Mouse (Mus musculus) gastrocnemius, adult 8-10 months (tissue): ENCODE results near the gene Noxred1. TPM values are rescaled to one million over a fixed set of nuclear protein-coding genes. Genes with fewer than 3 reads are reported as not detected.
A peak's percentile ranks its signal among the peaks of the same experiment; 100 is the strongest.
"Not testable (repeated sequence)": the region's sequence is repeated elsewhere in the genome, so short reads cannot be mapped to it uniquely, and the experiment has no call there.

Experiments used
- DNase-seq, 2 experiments: peaks; one replicate each; pipeline ENCODE4 v3.0.0; 2022; ENCODE audit warnings: low spot score in 2 of 2
- total RNA-seq, 4 experiments: library from RNA; stranded (reverse); gene quantifications; 2 replicates each; pipeline ENCODE4 v1.2.4; 2022

Noxred1 gene
- total RNA-seq, 4 experiments from 2014 or later = 0.29 to 0.56 (median 0.38) TPM

DNA sequence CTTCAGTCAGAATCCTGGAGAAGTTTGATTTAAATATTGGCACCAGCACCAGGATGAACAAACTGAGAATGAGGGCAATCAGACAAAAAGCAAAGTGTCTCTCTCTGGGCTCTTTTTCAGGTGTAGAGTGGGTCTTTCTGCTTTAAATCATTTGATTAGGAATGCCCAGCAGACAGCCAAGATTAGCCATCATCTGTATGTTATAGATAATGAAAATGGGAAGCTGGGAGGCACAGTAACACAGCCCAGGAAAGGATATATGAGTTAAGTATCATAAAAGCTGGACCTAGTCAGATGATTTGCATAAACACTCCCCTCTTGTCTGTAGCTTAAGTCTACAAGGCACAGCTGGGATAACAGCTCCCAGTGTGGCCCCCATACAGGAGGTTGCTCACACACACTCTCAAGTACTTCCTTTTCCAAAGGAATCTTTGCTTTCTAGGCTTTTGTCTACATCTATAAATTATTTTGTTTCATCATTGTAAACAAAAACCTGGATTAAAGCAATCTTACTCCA is 8.1 kb downstream of the Noxred1 start:
- no peak for DNase-seq

DNA sequence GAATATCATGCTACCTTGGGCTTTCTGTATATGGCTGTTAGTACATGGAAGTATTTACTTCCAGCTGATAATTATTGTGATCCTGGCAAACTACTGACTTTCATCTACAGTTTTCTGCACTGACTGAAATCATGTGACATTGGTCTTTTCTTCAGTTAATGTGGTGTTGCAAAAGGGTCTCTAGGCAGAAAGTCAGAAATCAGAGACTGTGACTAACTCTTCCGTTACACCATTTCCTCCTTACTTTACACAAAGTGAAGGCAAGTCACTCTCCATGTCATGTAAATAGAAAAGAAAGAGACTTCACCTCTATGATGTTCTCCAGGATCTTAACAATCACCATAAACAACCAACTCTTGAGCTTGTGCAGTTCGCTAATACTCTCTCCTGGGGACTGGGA is 8.9 kb downstream of the Noxred1 start:
- no peak for DNase-seq

DNA sequence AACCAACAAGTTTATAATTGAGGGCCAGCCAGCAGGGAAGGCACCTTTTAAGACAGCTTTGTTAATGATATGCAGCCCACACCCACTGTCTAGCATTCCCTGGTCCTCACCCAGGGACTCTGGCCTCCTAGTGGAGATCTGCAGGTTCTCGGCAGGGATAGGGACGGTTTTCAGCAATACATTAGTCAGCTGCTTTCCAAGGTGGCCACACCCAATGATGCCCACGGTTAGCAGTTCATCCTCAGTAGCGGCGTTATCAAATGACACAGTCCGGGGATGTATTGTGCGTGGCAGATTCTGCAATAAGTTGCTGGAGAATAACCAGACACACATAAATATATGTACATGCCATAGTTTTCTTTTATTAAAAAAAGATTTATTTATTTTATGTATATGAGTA is 11.7 kb downstream of the Noxred1 start:
- DNase-seq = no peak

DNA sequence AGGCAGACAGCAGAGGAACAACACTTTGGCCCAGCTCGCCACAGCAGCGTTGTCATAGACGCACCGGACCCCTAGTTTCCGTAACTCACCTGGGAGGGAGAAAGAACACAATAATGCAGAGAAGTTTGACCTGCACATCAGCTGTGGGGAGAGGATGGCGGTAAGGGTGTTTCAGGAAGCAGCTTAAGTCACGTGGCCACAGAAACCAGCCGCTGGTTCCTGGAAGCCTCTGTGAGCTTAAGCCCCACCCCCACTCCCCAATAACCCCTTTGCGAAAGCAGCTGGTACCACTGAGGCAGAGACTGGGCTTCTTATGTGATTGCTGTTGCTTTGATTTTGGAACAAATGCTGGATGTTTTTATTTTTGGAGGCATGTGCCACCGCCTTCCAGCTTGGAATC is 13.6 kb downstream of the Noxred1 start:
- no peak for DNase-seq

DNA sequence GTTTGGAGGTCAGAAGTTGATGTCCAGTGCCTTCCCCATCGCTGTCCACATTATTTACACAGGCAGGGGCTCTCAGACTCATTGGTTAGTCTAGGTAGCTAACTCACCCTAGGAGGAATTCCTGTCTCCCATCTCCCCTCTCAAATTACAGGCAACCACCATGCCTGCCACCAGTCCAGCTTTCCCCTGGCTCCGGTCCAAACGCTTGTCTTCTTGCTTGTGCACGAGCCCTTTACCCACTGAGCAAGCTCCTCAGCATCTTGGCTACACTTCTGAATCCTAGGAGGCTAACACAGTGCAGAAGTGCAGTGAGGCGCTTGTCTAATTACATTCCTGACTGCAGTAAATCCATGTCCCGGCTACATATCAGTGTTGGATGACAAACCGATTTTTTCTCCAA is 19.2 kb downstream of the Noxred1 start:
- no peak for DNase-seq

DNA sequence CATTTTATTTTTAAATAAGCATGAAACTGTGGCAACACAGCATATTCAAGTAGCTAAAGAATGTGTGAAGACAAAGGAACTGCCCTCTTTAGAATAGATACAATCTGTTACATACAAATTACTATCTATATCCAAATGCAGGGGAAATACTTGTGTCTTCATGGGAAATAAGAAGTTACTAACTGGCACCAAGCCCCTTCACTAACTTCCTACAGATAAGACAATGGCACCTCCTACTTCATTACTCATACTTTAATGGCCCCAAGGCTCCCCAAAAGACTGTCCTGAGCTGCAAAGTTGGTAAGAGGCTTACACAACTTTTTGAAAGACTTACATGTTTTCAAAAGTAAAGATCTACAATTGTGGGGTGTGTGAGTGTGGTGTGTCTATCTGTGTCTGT is 20.9 kb downstream of the Noxred1 start:
- no peak for DNase-seq

DNA sequence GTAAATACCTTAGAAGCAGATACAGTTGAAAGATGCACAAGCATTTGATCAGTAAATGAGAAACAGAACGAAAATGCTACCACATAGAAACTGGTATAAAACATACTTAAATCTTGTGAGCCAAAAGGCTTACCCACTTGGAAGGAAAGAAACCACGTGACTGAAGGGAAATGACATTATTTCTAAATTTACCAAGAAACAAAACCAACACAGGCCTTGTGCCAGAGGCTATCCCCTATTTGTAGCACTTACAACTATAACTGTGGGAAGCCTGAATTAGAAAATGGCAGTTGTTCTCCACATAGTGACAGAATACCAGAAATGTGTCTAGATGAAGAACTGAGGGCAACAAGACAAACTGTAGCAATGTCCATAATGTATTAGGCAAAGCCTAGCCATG is 22.5 kb downstream of the Noxred1 start:
- DNase-seq = no peak

DNA sequence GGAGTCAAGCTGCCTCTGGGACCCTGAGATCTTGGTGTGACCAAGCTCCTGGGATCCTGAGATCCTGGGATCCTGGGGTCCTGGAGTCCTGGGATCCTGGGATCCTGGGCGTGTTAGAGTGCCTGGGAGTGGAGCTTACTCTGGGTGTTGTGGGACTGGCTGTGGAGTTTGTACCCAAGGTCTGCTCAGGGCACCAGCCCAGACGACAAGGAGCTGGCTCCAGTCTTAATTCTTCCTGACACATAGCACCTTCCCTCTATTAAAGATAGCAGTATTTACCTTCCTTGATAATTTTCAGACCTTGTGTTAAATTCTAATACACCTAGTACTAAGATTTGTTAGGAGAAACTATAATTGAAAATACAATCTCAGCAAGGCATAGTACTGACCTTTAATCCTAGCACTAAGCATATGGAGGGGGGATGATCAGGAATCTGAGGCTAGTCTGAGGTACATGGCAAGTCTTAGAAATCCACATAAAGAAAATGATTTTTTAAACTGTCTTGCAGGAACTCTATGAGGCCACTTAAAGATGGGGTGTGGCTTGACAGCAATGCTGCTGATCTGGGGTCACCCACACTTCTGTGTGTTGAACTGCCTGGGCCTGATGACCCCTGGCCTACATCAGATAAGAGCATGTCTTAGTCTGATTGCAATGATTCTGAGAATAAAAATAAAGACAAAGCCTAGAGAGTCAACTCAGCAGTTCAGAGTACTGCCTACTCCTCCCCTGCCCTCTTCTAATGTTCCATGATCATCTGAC is 25.5 kb downstream of the Noxred1 start:
- DNase-seq = no peak

DNA sequence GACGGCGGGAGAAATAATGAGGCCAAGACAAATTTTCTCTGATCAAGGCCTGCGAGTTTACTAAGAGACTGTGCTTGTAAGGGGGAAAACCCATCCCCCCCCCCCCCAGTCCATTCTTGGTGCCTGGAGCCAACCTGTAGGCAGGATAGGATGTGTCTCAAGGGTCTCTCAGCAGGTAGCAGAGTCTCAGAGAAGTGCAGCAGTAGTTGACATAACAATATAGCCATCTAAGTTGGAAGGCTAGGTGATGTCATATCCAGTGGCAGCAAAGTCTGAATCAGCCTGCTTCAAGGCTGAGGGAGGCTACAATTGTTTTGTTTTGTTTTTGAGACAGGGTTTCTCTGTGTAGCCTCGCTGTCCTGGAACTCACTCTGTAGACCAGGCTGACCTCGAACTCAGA is 32.7 kb downstream of the Noxred1 start:
- not testable (repeated sequence) for DNase-seq

DNA sequence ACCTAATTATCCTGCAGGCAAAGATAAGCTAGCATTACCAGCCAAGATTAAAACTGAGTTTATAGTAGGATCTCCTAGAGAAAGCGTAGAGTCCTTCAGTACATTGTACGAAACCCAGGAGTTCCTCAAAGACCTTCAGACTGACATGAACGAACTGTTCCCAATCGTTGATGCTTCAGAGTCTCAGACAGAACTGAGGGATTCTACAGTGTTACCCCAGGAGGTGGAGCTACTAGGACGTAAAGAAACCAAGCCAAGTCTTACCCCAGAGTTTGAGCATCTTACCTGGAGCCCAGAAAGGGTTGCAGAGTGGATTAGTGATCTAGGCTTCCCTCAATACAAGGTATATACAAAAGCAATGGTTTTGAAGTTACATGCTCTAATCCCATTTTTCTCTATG is 36.8 kb downstream of the Noxred1 start:
- DNase-seq = no peak

DNA sequence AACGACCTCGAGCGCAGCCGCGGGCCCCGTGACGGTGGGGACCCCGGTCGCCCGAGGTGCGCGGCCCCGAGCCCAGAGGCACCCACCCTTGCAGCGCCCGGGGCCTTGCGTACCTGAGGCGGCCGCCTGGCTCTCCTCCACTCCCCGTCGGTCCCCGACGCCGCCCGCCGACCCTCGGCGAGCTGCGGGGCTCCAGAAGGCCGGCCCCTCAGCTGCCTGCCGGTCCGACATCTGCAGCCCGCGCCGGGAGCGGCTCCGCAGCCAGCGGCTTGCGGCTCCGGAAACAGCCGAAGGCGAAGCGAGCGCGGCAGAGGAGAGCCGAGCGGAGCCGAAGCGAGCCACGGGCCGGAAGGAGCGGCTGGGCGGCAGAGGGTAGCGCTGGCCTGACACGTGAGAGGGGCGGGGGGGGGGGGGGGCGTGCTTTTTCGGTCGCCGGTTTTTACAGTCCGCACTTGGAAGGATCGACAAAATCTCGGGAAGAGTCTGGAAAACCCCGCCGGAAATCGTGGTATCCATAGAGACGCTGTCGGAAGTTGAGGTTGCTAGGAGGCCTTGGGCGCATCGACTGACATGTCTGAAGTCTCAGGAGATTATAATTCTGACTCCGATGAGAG is 38.5 kb downstream of the Noxred1 start, which contains the start of gene Tmed8:
Tmed8 (minus strand) TSS at position 482 of the 614 bp plus-strand sequence.
- DNase-seq = peak; percentile 29 to 51

DNA sequence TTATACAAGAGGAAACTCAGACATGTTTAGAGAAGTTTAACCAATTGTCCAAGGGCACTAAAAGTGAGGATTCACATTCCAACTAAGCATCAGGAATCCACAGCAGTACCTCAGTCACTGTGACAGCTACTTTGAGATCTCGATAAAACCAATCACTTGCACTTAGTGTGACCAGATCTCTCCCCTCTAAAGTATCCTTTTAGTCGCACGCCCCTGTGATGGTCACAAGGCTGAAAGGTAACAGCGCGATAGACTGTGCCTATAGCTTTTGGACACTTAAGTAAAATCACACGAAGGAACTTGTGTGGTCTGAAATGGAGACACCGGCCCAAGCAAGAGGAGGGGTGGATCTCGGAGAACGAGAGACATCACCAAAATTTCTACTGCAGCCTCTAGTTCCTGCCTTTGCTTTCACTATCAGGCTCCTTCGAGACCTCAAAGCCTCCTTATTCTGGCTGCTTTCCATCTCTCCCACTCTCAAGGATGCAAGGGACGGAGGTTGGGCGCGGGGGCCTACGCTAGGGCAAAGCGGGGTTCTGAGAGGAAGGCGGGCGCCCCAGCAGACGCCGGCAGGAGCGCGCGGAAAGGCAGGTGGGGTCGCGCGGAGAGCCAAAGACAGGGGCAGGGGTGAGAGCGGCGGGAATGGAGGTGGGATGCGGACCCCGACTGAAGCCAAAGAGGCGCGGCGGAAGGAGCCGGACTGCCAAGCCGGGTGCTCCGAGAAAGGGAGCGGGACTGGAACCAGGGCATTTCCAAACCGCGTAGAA is 39.1 kb downstream of the Noxred1 start, which contains the start of gene Samd15:
Samd15 (plus strand) TSS at position 518 of the 767 bp plus-strand sequence.
- peak in 1 of 2 experiments; percentile 10 for DNase-seq

DNA sequence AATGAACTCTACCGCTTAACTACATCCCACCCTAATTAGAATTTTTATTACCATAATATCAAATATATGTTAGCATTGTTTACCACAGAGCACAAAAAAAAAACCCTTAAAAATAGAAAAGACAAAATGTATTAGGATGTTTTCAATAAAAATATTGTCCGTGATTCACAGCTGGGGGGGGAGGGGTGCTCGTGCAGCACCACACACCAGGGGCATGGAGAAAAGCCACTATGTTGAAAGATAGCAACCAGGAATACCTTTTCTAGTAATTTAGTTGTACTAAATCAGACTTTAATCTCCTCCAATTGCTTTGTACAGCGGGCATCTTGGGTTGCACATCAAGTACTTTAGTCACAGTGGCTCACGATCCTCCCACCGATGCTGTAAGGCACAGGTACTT is 39.7 kb downstream of the Noxred1 start:
- no peak for DNase-seq

DNA sequence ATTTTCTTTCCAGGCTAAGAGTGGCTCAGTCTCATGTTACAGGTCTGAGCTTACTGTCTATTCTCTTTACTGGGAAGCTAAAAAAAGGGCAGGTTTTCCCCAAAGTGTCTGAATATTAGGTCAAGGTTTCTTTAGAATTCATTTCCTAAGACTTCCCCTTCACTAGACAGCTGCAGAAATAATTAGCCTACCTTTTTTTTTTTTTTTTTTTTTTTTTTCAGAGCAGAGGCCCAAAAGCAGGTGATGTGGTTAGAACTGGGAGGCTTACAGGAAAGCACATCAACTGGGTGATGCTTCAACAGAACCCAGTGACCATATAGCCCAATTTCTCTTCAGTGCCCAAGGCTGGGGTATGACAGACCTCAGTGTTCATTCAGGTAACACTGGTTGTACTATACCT is 42.2 kb downstream of the Noxred1 start:
- DNase-seq = no peak

DNA sequence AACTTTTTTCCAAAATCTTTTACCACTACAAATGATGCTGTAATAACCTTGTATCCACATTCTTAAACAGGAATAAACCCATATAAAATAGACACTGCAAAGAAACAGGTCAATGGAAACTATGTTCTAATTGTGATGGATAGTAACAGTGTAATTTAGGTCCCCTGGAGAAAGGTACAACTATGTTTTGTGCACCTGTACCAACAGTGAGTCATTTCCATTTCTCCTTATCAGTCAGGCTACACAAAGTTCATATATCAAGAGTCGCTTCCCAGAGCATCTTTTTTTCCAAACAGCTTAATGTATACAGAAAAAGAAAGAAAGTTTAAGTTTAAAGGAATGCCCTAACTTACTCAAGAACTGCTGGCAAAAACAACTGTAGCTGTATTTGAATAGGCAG is 43.5 kb downstream of the Noxred1 start:
- no peak for DNase-seq

DNA sequence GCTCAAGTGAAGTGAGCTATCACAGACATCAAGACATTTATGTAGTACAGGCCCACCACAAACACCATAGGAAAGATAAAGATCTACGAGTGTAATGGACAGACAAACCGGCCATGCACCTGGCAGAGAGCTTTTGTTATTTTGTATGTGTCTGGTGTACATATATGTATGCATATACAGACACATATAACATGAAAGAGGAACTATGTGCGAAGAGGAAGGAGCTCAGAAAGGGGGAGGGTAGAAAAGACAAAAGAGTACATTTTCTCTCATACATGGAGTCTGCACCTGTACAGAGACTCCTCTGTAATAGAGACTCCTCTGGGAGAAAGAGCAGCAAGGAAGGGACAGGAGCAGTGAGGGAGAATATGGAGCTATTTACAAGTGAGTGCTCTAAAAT is 45.5 kb downstream of the Noxred1 start:
- DNase-seq = no peak

DNA sequence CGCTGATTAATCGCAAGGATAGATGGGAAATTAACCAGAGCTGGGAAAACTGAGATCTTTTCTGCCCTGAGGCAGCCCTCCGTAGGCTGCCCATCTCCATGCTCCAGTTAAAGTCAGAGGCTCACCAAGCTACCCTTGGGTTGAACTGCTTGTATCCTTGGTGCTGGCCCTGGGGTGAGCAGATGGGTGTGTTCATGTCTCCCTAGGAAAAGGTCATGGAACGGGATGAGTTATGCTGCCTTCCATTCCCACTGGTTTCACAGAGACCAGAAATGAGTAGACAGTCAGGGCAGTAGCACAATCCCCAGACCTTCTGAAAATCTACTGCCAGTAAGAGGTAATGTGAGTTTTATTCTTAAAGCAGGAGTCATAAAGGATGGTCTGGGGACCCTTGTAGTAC is 60.9 kb downstream of the Noxred1 start:
- no peak for DNase-seq

DNA sequence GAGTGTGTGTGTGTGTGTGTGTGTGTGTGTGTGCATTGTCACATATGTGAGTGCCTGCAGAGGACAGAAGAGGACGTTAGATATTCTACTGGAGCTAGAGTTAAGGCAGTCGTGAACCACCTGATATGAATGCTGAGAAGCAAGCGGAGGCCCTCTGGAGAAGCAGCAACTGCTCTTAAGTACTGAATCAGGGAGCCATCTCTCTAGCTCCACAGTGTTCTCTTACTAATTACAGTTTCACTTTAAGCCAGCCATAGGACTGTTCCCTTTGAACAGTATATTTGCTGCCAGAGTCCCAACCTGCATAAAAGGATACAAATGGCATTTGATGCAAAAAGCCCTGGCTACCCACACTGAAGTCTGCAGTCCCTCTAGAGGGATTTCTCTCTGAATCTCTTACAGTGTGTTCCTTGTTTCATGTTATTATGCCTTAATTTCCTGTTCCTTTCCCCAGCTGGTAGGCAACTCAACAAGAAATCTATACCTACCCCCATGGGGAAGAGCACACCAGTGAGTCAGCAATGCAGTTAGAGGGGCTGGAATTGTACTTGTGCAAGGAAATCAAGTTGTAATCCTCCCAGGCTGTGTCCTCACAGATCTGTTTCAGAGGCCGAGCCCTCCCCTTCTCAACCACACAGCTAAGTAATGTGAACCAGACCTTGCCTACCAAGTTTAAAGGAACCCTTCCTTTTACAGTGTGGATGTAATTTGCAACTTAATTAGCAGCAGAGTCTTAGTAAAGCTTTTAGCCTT is 63.2 kb downstream of the Noxred1 start:
- no peak for DNase-seq
